Mouse (Mus musculus): Measurements from ENCODE around the gene Olfr317.
"Not testable (repeated sequence)": the region's sequence is repeated elsewhere in the genome, so short reads cannot be mapped to it uniquely, and the experiment has no call there.

The Olfr317 gene

GRCm38 (mm10) chr11:58738792-58739262 lies at the start of gene Olfr317:
Olfr317 (minus strand) TSS chr11:58739212.
- no peak for DNase-seq (ENCODE audit: low spot score)

- DNase-seq (ENCODE audit: low spot score) = no peak
Observed at GRCm38 (mm10) chr11:58788346-58788745, 49.3 kb upstream of the Olfr317 start.

- no peak for DNase-seq (ENCODE audit: low spot score)
Observed at GRCm38 (mm10) chr11:58787651-58788050, 48.6 kb upstream of the Olfr317 start.

- DNase-seq (ENCODE audit: low spot score) = no peak
Observed at GRCm38 (mm10) chr11:58784182-58784581, 45.2 kb upstream of the Olfr317 start.

GRCm38 (mm10) chr11:58782480-58783089 lies 43.6 kb upstream of the Olfr317 start, which contains the start of gene Olfr314:
Olfr314 (plus strand) TSS chr11:58782952.
- DNase-seq (ENCODE audit: low spot score) = no peak

- no peak for DNase-seq (ENCODE audit: low spot score)
Observed at GRCm38 (mm10) chr11:58772888-58773287, 33.9 kb upstream of the Olfr317 start, which contains the start of gene Olfr315. Olfr315 (plus strand) TSS chr11:58773188.

- no peak for DNase-seq (ENCODE audit: low spot score)
Observed at GRCm38 (mm10) chr11:58752434-58752833, 13.4 kb upstream of the Olfr317 start, which contains the start of gene Olfr316. Olfr316 (plus strand) TSS chr11:58752734.

GRCm38 (mm10) chr11:58751096-58751495 lies 12.1 kb upstream of the Olfr317 start:
- peak; percentile 6 for DNase-seq (ENCODE audit: low spot score)

- peak; percentile 38 for DNase-seq (ENCODE audit: low spot score)
Observed at GRCm38 (mm10) chr11:58733372-58733771, 5.6 kb downstream of the Olfr317 start.

- DNase-seq (ENCODE audit: low spot score) = not testable (repeated sequence)
Observed at GRCm38 (mm10) chr11:58727896-58728650, 10.9 kb downstream of the Olfr317 start.

GRCm38 (mm10) chr11:58723914-58724313 lies 15.1 kb downstream of the Olfr317 start, which contains the start of gene Olfr318:
Olfr318 (minus strand) TSS chr11:58724014.
- DNase-seq (ENCODE audit: low spot score) = no peak

GRCm38 (mm10) chr11:58719701-58720100 lies 19.3 kb downstream of the Olfr317 start:
- DNase-seq (ENCODE audit: low spot score) = no peak

- not testable (repeated sequence) for DNase-seq (ENCODE audit: low spot score)
Observed at GRCm38 (mm10) chr11:58717723-58718122, 21.3 kb downstream of the Olfr317 start.

GRCm38 (mm10) chr11:58709086-58709485 lies 29.9 kb downstream of the Olfr317 start:
- no peak for DNase-seq (ENCODE audit: low spot score)

GRCm38 (mm10) chr11:58698862-58699261 lies 40.1 kb downstream of the Olfr317 start, which contains the start of gene Olfr319:
Olfr319 (plus strand) TSS chr11:58699162.
- no peak for DNase-seq (ENCODE audit: low spot score)
